Mouse (Mus musculus): Measurements from ENCODE around the gene Polr2a. TPM values are rescaled to one million over a fixed set of nuclear protein-coding genes. Genes with fewer than 3 reads are reported as not detected.

Gene Polr2a
- polyA plus RNA-seq, 2 experiments: 14.3 to 19.5 TPM

- no peak overlapping the region for H3K27ac ChIP-seq
- no peak overlapping the region for H3K4me2 ChIP-seq (ENCODE audit: low read depth)
- H3K27me3 ChIP-seq (ENCODE audit: control insufficient read depth, insufficient read depth, low read length): no peaks in the 10 kb centered on the region
- TF ChIP-seq EP300 (IDR thresholded peaks at IDR 0.05; ENCODE audit: low read depth) (no peak), CTCF (IDR thresholded peaks at IDR 0.05; ENCODE audit: low read depth) (peak; percentile 81)
- DNase-seq (ENCODE audit: low read depth in 3 of 3, low spot score in 3 of 3) (peak; percentile 61 to 67 (median 63)), ATAC-seq (ENCODE audit: insufficient read depth) (no peak)
- no peaks in the 10 kb centered on the region for H3K4me1 ChIP-seq (replicated peaks; ENCODE audit: control insufficient read depth in 2 of 2, insufficient read depth in 2 of 2, low read length in 1 of 2)
- WGBS (ENCODE audit: insufficient replicate concordance): 21% methylated on average over 3 of the region's 3 CpGs
- no peak overlapping the region for H3K9ac ChIP-seq (replicated peaks)
- H3K36me3 ChIP-seq (replicated peaks; ENCODE audit: control insufficient read depth, insufficient read depth, low read depth): peaks cover 8% of the 10 kb centered on the region
- no peak overlapping the region for H3K4me3 ChIP-seq (ENCODE audit: insufficient read depth in 1 of 2, low read depth in 2 of 2, low read length in 2 of 2)
- peaks cover 3% of the 10 kb centered on the region; the same call in 1 of the 2 replicates for H3K9me3 ChIP-seq (ENCODE audit: control insufficient read depth, low read length)
These were observed 29.4 kb downstream of the Polr2a start for GRCm38 (mm10) chr11:69729063-69729462.

DNA sequence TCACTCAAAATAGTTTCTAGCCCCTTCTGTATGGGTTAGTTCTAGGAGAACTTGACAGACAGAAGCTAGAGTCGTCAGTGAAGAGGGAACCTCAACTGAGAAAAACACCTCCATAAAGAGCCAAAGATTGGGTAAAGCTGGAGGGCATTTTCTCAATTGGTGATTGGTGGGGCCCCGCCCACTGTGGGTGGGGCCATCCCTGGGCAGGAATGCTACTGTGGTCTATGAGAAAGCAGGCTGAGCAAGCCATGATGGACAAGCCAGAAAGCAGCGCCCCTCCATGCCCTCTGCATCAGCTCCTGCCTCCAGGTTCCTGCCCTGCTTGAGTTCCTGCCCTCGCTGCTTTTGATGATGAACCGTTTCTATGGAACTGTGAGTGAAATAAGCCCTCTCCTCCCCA lies 32.5 kb downstream of the Polr2a start:
- Histone ChIP-seq H3K4me3 (ENCODE audit: insufficient read depth in 1 of 2, low read depth in 2 of 2, low read length in 2 of 2) (no peak overlapping the region), H3K27ac (no peak overlapping the region), H3K36me3 (replicated peaks; ENCODE audit: control insufficient read depth, insufficient read depth, low read depth) (no peaks in the 10 kb centered on the region), H3K4me1 (replicated peaks; ENCODE audit: control insufficient read depth in 2 of 2, insufficient read depth in 2 of 2, low read length in 1 of 2) (0 out of 4 replicates have a peak, but pooled peaks cover 0 to 3% of the 10 kb centered on the region in 2 experiments), H3K9ac (replicated peaks) (no peak overlapping the region), H3K9me3 (ENCODE audit: control insufficient read depth, low read length) (peaks cover 3% of the 10 kb centered on the region; the same call in 1 of the 2 replicates), H3K27me3 (ENCODE audit: control insufficient read depth, insufficient read depth, low read length) (no peaks in the 10 kb centered on the region), H3K4me2 (ENCODE audit: low read depth) (no peak overlapping the region)
- DNase-seq (ENCODE audit: low read depth in 3 of 3, low spot score in 3 of 3): no peak
- ATAC-seq (ENCODE audit: insufficient read depth): no peak
- no peak for TF ChIP-seq CTCF (IDR thresholded peaks at IDR 0.05; ENCODE audit: low read depth)
- no peak for TF ChIP-seq EP300 (IDR thresholded peaks at IDR 0.05; ENCODE audit: low read depth)
- WGBS (ENCODE audit: insufficient replicate concordance): 40% methylated on average over 5 of the region's 5 CpGs

DNA sequence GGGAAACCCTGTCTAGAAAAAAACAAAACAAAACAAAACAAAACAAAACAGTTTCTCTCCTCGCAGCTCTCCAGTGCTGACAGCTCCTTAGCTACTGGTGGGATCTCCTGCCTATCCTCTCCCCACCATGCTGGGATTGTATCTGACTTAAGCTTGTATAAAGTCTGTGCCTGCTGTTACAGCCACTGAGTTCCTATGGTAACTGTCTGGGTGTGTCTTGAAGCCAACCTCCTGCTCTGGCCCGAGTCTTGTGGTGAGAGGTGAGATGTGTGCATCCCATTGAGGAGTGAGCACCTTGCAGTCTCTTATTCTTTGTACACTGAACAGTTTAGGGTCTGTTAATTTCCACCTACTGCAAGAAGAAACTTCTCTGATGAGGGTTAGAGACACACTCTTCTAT lies 35.4 kb downstream of the Polr2a start:
- Histone ChIP-seq H3K36me3 (replicated peaks; ENCODE audit: control insufficient read depth, insufficient read depth, low read depth) (no peaks in the 10 kb centered on the region), H3K4me3 (ENCODE audit: insufficient read depth in 1 of 2, low read depth in 2 of 2, low read length in 2 of 2) (no peak overlapping the region), H3K27me3 (ENCODE audit: control insufficient read depth, insufficient read depth, low read length) (no peaks in the 10 kb centered on the region), H3K9me3 (ENCODE audit: control insufficient read depth, low read length) (peaks cover 3% of the 10 kb centered on the region; the same call in 1 of the 2 replicates), H3K4me2 (ENCODE audit: low read depth) (no peak overlapping the region), H3K27ac (no peak overlapping the region), H3K4me1 (replicated peaks; ENCODE audit: control insufficient read depth in 2 of 2, insufficient read depth in 2 of 2, low read length in 1 of 2) (peaks cover 12 to 16% of the 10 kb centered on the region in 2 experiments), H3K9ac (replicated peaks) (no peak overlapping the region)
- TF ChIP-seq CTCF (IDR thresholded peaks at IDR 0.05; ENCODE audit: low read depth): no peak
- ATAC-seq (ENCODE audit: insufficient read depth) (no peak), DNase-seq (ENCODE audit: low read depth in 3 of 3, low spot score in 3 of 3) (no peak)
- 47% methylated on average over 2 of the region's 2 CpGs for WGBS (ENCODE audit: insufficient replicate concordance)

GRCm38 (mm10) chr11:69720852-69721251 lies 37.6 kb downstream of the Polr2a start:
- Histone ChIP-seq H3K9me3 (ENCODE audit: control insufficient read depth, low read length) (peaks cover 3% of the 10 kb centered on the region; the same call in 1 of the 2 replicates), H3K27ac (no peak overlapping the region), H3K27me3 (ENCODE audit: control insufficient read depth, insufficient read depth, low read length) (no peaks in the 10 kb centered on the region), H3K4me2 (ENCODE audit: low read depth) (no peak overlapping the region), H3K4me1 (replicated peaks; ENCODE audit: control insufficient read depth in 2 of 2, insufficient read depth in 2 of 2, low read length in 1 of 2) (peaks cover 23 to 26% of the 10 kb centered on the region in 2 experiments), H3K9ac (replicated peaks) (no peak overlapping the region), H3K4me3 (ENCODE audit: insufficient read depth in 1 of 2, low read depth in 2 of 2, low read length in 2 of 2) (no peak overlapping the region), H3K36me3 (replicated peaks; ENCODE audit: control insufficient read depth, insufficient read depth, low read depth) (no peaks in the 10 kb centered on the region)
- DNase-seq (ENCODE audit: low read depth in 3 of 3, low spot score in 3 of 3) (no peak), ATAC-seq (ENCODE audit: insufficient read depth) (no peak)
- TF ChIP-seq EP300 (IDR thresholded peaks at IDR 0.05; ENCODE audit: low read depth): no peak
- TF ChIP-seq CTCF (IDR thresholded peaks at IDR 0.05; ENCODE audit: low read depth): no peak
- WGBS (ENCODE audit: insufficient replicate concordance): 69% methylated on average over 6 of the region's 6 CpGs

GRCm38 (mm10) chr11:69719423-69719822 lies 39.0 kb downstream of the Polr2a start:
- Histone ChIP-seq H3K4me3 (ENCODE audit: insufficient read depth in 1 of 2, low read depth in 2 of 2, low read length in 2 of 2) (no peak overlapping the region), H3K4me2 (ENCODE audit: low read depth) (no peak overlapping the region), H3K9me3 (ENCODE audit: control insufficient read depth, low read length) (no peaks in the 10 kb centered on the region), H3K4me1 (replicated peaks; ENCODE audit: control insufficient read depth in 2 of 2, insufficient read depth in 2 of 2, low read length in 1 of 2) (peaks cover 23 to 26% of the 10 kb centered on the region in 2 experiments), H3K27ac (peak overlapping the region; percentile 58), H3K27me3 (ENCODE audit: control insufficient read depth, insufficient read depth, low read length) (no peaks in the 10 kb centered on the region), H3K9ac (replicated peaks) (no peak overlapping the region), H3K36me3 (replicated peaks; ENCODE audit: control insufficient read depth, insufficient read depth, low read depth) (no peaks in the 10 kb centered on the region)
- 66% methylated on average over 6 of the region's 6 CpGs for WGBS (ENCODE audit: insufficient replicate concordance)
- TF ChIP-seq CTCF (IDR thresholded peaks at IDR 0.05; ENCODE audit: low read depth): peak; percentile 57
- no peak for TF ChIP-seq EP300 (IDR thresholded peaks at IDR 0.05; ENCODE audit: low read depth)
- DNase-seq (ENCODE audit: low read depth in 3 of 3, low spot score in 3 of 3): no peak
- ATAC-seq (ENCODE audit: insufficient read depth): no peak
